Mouse (Mus musculus) embryonic facial prominence, embryonic 13.5 days (tissue): ENCODE measurements around the gene 4930470P17Rik. TPM values are rescaled to one million over a fixed set of nuclear protein-coding genes. Genes with fewer than 3 reads are reported as not detected.
A peak's percentile ranks its signal among the peaks of the same experiment; 100 is the strongest.
"Not testable (repeated sequence)": the region's sequence is repeated elsewhere in the genome, so short reads cannot be mapped to it uniquely, and the experiment has no call there.

Experiments used
- ATAC-seq: fragments of 200-750 bp; cut with Nextera tagmentation; 2 replicates; pipeline ENCODE4 v1.8.0; 2017; ENCODE audit warnings: low read depth; ENCODE audit not compliant: insufficient number of reproducible peaks, insufficient read depth, low FRiP score, low TSS enrichment
- H3K27ac ChIP-seq: fragments of 300-500 bp; sonication (generic); 2 replicates; pipeline ENCODE4 v1.5.1; 2015; ENCODE audit warnings: moderate library complexity, mild to moderate bottlenecking, inconsistent platforms
- H3K27me3 ChIP-seq: fragments of 300-500 bp; sonication (generic); 2 replicates; pipeline ENCODE4 v1.6.1; 2015; ENCODE audit warnings: mild to moderate bottlenecking, inconsistent platforms
- H3K36me3 ChIP-seq: fragments of 300-500 bp; sonication (generic); 2 replicates; pipeline ENCODE4 v1.6.1; 2015; ENCODE audit warnings: mild to moderate bottlenecking, inconsistent platforms
- H3K4me1 ChIP-seq: fragments of 300-500 bp; sonication (generic); 2 replicates; pipeline ENCODE4 v1.6.1; 2015; ENCODE audit warnings: inconsistent platforms
- H3K4me2 ChIP-seq: fragments of 300-500 bp; sonication (generic); 2 replicates; pipeline ENCODE4 v1.6.1; 2015; ENCODE audit warnings: moderate library complexity, mild to moderate bottlenecking, inconsistent platforms
- H3K4me3 ChIP-seq: fragments of 300-500 bp; sonication (generic); 2 replicates; pipeline ENCODE4 v1.5.1; 2015; ENCODE audit warnings: mild to moderate bottlenecking, inconsistent platforms
- H3K9ac ChIP-seq: fragments of 300-500 bp; sonication (generic); 2 replicates; pipeline ENCODE4 v1.6.1; 2015; ENCODE audit warnings: mild to moderate bottlenecking, inconsistent platforms
- H3K9me3 ChIP-seq: fragments of 300-500 bp; sonication (generic); 2 replicates; pipeline ENCODE4 v1.6.1; 2016; ENCODE audit warnings: inconsistent platforms
- WGBS: fragments of 180-500 bp; shearing (Covaris S2); methylation state at CpG from one replicate; pipeline ENCODE4 v1.1.7; 2015; ENCODE audit warnings: mixed read lengths; 5-methylcytosine and 5-hydroxymethylcytosine counted together
- polyA plus RNA-seq: library from polyadenylated mRNA; unstranded; fragments of >200 nt; fragmentation: Nextera tagmentation; extraction: Ambion mirVana; gene quantifications from 2 replicates; pipeline ENCODE4 v1.2.1, GENCODE M21; 2015

The 4930470P17Rik gene
- polyA plus RNA-seq = not detected in 2 replicates

DNA sequence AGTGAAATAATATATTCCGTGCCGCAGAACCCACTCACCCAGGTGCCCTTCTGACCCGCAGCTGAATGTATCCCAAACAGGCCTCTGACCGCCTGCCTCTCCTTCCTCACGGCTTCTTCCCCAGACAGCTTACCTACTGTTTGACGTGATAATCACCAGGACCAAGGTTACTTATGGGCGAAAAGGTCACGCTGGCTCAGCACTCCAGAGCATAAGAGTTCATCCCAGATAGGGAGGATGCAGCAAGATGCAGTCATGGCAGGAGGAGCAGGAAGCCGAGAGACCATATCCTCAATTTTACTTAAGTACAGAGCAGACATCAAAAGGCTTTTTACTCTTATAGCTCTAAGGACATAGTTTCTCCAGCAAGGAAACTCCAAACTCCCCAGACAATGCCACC lies at the start of gene 4930470P17Rik:
TSS of gene 4930470P17Rik (minus strand) at position 101 of the 400 bp plus-strand sequence.
- Histone ChIP-seq H3K9me3 (peaks cover 3% of the 10 kb centered on the region; the same call in 1 of the 2 replicates), H3K27ac (no peak within 1 kb of the TSS), H3K4me3 (no peak within 1 kb of the TSS), H3K9ac (no peak within 1 kb of the TSS), H3K27me3 (no peaks in the 10 kb centered on the region), H3K4me2 (no peak within 1 kb of the TSS), H3K36me3 (no peaks in the 10 kb centered on the region), H3K4me1 (0 out of 2 replicates have a peak, but pooled peaks cover 6% of the 10 kb centered on the region)
- no peak for ATAC-seq
- 33% methylated on average over 9 of the region's 9 CpGs for WGBS

DNA sequence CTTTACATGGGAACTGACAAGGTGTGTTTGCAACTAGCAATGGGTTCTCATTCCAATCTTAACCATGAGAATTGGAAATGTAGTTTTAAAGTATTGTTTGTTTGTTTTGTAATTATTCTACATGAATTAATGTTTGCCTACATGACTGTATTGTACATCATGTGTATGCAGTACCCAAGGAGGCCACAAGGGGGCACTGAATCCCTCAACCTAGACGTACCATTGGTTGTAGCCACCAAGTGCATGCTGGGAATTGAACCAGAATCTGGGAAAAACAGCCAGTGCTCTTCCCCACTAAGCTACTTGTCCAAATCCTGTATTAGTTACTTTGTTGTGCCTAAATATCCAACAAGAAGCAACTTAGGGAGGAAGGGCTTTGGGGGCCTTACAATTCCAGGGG lies 49.7 kb upstream of the 4930470P17Rik start:
- H3K9me3 ChIP-seq = peaks cover 7% of the 10 kb centered on the region; the same call in 1 of the 2 replicates
- peaks cover 9% of the 10 kb centered on the region; the same call in 1 of the 2 replicates for H3K4me1 ChIP-seq
- WGBS = 89% methylated on average over 1 of the region's 1 CpGs
- no peak for ATAC-seq
- no peaks in the 10 kb centered on the region for H3K36me3 ChIP-seq
- no peaks in the 10 kb centered on the region for H3K27me3 ChIP-seq
- no peak overlapping the region for H3K4me2 ChIP-seq
- H3K9ac ChIP-seq = no peak overlapping the region
- no peak overlapping the region for H3K27ac ChIP-seq
- no peak overlapping the region for H3K4me3 ChIP-seq

DNA sequence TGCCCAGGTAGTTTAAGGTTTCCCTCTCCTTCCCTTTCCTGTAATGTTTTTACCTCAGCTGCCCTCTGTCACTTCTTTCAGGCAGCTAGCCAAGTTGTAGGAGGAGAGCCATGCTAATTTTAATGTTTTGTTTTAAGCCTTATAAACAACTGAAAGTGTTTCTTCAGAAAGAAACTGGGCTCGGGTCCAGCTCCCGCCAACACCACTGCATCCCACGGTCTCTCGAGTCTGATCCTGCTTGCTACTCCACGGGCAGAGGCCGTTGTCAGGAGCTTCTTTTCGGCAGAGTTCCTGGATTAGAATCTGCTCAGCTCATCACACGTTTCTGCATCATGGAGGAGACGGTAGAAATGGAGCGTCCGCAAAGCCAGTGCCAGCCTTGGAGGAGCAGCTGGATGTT lies 46.7 kb upstream of the 4930470P17Rik start:
- no peak for ATAC-seq
- Histone ChIP-seq H3K27me3 (no peaks in the 10 kb centered on the region), H3K9me3 (peaks cover 7% of the 10 kb centered on the region; the same call in 1 of the 2 replicates), H3K4me1 (peaks cover 9% of the 10 kb centered on the region; the same call in 1 of the 2 replicates), H3K4me2 (no peak overlapping the region), H3K36me3 (no peaks in the 10 kb centered on the region), H3K9ac (no peak overlapping the region), H3K4me3 (no peak overlapping the region), H3K27ac (no peak overlapping the region)
- 69% methylated on average over 11 of the region's 11 CpGs for WGBS

DNA sequence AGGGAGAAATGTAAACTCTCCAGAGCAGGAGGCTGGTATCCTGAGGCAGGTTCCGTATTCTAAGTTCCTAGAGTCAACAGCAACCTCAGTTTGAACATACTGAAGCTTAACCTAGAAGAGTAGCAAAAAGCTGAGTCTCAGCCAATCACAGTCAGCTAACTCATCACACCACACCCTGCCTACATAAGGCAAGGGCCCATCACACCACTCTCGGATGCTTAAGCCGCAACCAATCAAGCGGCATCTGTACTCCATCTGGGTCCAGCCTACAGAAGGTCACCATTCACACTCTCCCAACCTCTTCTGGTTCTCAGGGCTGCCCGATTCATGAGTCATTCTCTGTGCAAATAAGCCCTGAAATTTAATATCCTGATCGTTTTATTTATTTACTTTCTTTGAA lies 44.4 kb upstream of the 4930470P17Rik start:
- Histone ChIP-seq H3K4me2 (no peak overlapping the region), H3K27ac (no peak overlapping the region), H3K4me3 (no peak overlapping the region), H3K36me3 (no peaks in the 10 kb centered on the region), H3K27me3 (no peaks in the 10 kb centered on the region), H3K9me3 (peaks cover 2% of the 10 kb centered on the region; the same call in 1 of the 2 replicates), H3K4me1 (peaks cover 7% of the 10 kb centered on the region; the same call in 1 of the 2 replicates), H3K9ac (no peak overlapping the region)
- WGBS = 88% methylated on average over 6 of the region's 6 CpGs
- ATAC-seq = no peak

DNA sequence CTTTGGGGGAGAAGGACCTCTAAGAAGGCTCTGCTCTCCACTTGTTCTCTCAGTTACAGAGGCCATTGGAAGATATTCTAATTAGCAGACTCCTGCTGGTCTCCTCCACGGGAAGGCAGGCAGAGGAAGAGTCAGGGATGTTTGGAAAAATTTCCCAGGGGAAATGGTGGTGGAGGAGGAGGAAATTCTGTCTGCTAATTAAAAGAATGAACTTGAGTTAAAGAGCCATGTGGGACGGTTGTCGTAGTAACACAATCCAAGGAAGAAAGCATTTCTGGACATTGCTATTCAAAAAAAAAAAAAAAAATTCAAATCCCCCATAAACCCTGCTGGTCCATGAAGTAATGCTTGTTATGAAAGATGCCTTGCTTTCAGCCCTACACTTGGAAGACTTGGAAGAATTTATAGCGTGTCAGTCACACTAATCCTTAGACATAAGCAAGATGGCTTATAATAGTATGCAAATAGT lies 40.6 kb upstream of the 4930470P17Rik start:
- no peak for ATAC-seq
- peaks cover 7% of the 10 kb centered on the region for H3K4me1 ChIP-seq
- no peaks in the 10 kb centered on the region for H3K36me3 ChIP-seq
- 44% methylated on average over 4 of the region's 4 CpGs for WGBS
- H3K4me2 ChIP-seq = no peak overlapping the region
- H3K4me3 ChIP-seq = no peak overlapping the region
- no peak overlapping the region for H3K27ac ChIP-seq
- no peak overlapping the region for H3K9ac ChIP-seq
- H3K27me3 ChIP-seq = no peaks in the 10 kb centered on the region
- H3K9me3 ChIP-seq = no peaks in the 10 kb centered on the region

DNA sequence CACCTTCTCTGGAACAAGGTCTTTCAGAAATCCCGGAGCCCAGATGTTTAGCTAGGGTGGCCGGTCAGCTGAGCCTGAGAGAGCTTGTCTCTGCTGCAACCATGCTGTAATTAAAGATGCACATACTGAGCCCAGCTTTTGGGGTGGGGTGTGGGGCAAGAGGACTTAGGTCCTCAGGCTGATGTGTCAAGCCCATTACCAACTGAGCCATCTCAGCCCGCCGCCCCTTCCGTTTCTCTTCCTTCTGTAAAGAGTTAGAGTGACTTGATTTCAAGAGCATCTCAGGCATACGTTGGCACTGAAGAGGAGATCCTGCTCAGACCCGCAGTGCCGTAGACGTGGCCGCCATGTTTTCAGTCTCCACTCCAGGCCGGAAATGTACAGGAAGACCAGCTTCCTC lies 38.5 kb upstream of the 4930470P17Rik start:
- H3K4me2 ChIP-seq = no peak overlapping the region
- no peak overlapping the region for H3K4me3 ChIP-seq
- no peak for ATAC-seq
- peaks cover 7% of the 10 kb centered on the region for H3K4me1 ChIP-seq
- H3K36me3 ChIP-seq = no peaks in the 10 kb centered on the region
- H3K27ac ChIP-seq = no peak overlapping the region
- no peaks in the 10 kb centered on the region for H3K9me3 ChIP-seq
- 86% methylated on average over 11 of the region's 11 CpGs for WGBS
- H3K9ac ChIP-seq = no peak overlapping the region
- no peaks in the 10 kb centered on the region for H3K27me3 ChIP-seq

DNA sequence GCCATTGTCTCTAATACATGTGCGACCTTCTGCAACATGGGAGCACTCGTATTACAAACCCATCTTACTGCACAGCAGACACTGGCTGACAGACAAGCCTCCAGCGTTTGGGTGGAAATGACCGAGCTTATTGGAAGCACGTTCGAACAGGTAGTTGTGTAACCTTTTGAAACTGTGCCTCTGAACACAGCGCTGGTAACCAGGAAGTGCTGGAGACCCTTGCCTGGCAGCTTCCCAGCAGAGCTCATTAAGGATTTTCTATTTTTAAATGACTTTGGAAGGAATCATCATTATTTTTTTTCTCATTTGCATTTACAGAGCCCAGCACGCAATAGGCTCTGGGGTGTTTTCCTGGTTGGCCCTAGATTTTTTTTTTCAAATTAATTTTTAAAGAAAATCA lies 36.9 kb upstream of the 4930470P17Rik start:
- H3K4me3 ChIP-seq = no peak overlapping the region
- H3K9ac ChIP-seq = no peak overlapping the region
- no peak overlapping the region for H3K4me2 ChIP-seq
- no peak overlapping the region for H3K27ac ChIP-seq
- H3K27me3 ChIP-seq = no peaks in the 10 kb centered on the region
- H3K9me3 ChIP-seq = no peaks in the 10 kb centered on the region
- 57% methylated on average over 8 of the region's 8 CpGs for WGBS
- no peaks in the 10 kb centered on the region for H3K36me3 ChIP-seq
- ATAC-seq = no peak
- H3K4me1 ChIP-seq = peaks cover 7% of the 10 kb centered on the region

DNA sequence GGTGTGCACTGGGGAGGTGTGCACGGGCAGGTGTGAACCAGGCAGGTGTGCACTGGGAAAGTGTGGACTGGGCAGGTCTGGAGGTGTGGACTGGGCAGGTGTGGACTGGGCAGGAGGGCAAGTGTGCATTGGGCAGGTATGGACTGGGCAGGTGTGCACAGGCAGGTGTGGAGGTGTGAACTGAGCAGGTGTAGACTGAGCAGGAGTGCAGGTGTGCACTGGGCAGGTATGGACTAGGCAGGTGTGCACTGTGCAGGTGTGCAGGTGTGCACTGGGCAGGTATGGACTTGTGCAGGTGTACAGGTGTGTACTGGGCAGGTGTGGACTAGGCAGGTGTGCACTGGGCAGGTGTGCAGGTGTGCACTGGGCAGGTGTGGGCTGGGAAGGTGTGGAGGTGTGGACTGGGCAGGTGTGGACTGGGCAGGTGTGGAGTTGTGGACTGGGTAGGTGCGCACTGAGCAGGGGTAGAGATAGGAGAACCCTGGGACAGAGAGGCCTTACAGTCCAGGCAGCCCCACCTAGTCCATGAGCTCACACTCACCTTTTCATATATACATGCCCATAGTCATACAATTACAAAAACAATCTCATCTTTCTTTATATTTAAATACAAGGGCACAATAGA lies 31.3 kb upstream of the 4930470P17Rik start:
- WGBS = 97% methylated on average over 2 of the region's 2 CpGs
- Histone ChIP-seq H3K27ac (0 out of 2 replicates have a peak overlapping the region, but pooled peaks have one; percentile 33), H3K27me3 (no peaks in the 10 kb centered on the region), H3K36me3 (no peaks in the 10 kb centered on the region), H3K9me3 (no peaks in the 10 kb centered on the region), H3K9ac (no peak overlapping the region), H3K4me2 (no peak overlapping the region), H3K4me1 (no peaks in the 10 kb centered on the region), H3K4me3 (no peak overlapping the region)
- ATAC-seq = 0 out of 2 replicates have a peak, but pooled peaks have one; percentile 52

DNA sequence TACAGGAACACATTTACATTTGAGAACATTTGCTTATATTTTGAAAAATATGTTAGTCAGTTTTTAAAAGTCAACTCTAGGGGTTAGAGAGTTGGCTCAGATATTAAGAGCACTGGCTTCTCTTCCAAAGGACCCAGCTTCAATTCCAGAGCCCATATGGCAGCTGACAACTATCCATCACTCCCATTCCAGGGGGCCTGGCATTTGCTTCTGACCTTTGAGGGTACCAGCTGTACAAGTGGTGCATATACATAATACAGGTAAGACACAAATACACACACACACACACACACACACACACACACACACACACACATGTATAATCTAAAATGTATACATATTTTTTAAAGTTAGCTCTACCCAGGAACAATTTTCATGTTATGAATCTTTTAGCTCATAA lies 30.6 kb upstream of the 4930470P17Rik start:
- Histone ChIP-seq H3K4me2 (no peak overlapping the region), H3K9ac (no peak overlapping the region), H3K4me1 (no peaks in the 10 kb centered on the region), H3K4me3 (no peak overlapping the region), H3K36me3 (no peaks in the 10 kb centered on the region), H3K9me3 (no peaks in the 10 kb centered on the region), H3K27me3 (no peaks in the 10 kb centered on the region), H3K27ac (no peak overlapping the region)
- no peak for ATAC-seq

DNA sequence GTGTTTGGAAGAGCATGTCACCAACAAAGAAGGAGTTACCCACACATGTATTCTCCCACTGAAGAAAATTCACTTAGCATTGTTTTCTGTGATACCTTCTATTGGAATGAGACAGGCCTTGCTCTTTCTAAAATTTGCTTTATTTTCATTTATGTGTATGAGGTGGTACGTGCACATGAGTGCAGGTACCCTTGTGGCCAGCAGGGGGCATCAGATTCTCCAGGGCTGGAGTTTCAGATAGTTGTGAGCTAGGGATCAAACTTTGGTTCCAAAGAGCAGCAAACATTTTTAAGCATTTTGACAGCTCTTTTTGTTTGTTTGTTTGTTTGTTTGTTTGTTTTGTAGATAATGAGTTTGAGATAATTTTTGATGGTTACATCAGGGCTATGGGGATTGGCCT lies 29.6 kb upstream of the 4930470P17Rik start:
- Histone ChIP-seq H3K4me2 (no peak overlapping the region), H3K36me3 (no peaks in the 10 kb centered on the region), H3K27ac (no peak overlapping the region), H3K4me1 (no peaks in the 10 kb centered on the region), H3K9ac (no peak overlapping the region), H3K4me3 (no peak overlapping the region), H3K9me3 (no peaks in the 10 kb centered on the region), H3K27me3 (no peaks in the 10 kb centered on the region)
- 96% methylated on average over 1 of the region's 1 CpGs for WGBS
- ATAC-seq = no peak

DNA sequence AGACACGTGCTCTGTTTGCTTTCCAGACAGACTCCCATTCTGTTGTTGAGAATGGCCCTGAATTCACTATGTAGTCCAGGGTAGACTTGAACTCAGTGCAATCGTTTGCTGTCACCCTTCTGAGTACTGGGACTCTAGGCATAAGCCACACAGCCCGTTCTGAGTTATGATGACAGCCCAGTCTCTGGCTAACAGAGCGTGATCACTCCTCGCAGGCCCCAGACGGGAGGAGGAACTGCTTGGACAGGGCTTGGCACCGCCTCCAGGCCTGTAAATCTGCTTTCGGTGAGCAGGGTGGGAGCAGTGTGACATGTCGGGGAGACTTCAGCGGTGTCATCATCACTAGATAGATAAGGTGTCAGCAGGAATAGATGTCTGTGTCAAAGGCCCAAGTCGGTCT lies 28.7 kb upstream of the 4930470P17Rik start:
- 82% methylated on average over 11 of the region's 11 CpGs for whole genome bisulfite sequencing
- Histone ChIP-seq H3K36me3 (no peaks in the 10 kb centered on the region), H3K9me3 (no peaks in the 10 kb centered on the region), H3K27me3 (no peaks in the 10 kb centered on the region), H3K4me2 (no peak overlapping the region), H3K4me3 (no peak overlapping the region), H3K27ac (no peak overlapping the region), H3K4me1 (no peaks in the 10 kb centered on the region), H3K9ac (no peak overlapping the region)
- no peak for ATAC-seq

DNA sequence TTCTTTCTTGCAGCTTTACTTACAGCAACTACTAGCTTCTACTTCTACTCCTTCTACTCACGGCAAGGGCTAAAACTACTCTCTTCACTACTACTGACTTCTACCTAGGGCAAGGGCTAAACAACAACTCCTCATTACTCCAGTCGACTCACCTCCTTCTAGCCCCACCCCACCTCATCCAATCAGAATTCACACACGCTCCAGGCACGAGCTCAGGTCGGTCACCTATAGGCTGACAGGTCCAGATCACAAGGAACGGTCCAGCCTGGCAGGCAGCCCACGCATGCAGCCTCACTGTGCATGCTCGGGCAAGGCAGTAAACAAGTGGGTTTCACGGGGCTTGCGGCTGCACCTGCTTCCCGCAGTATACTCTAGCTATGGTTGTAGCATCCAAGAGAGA lies 26.2 kb upstream of the 4930470P17Rik start:
- not testable (repeated sequence) for H3K4me3 ChIP-seq, H3K27me3 ChIP-seq, H3K9me3 ChIP-seq, ATAC-seq, H3K9ac ChIP-seq, H3K27ac ChIP-seq, H3K4me1 ChIP-seq, H3K36me3 ChIP-seq, H3K4me2 ChIP-seq
- WGBS = 84% methylated on average over 11 of the region's 11 CpGs
